Mouse (Mus musculus): Measurements from ENCODE around the gene Sdhaf1. TPM values are rescaled to one million over a fixed set of nuclear protein-coding genes. Genes with fewer than 3 reads are reported as not detected.

Gene Sdhaf1
- total RNA-seq, 2 experiments from 2014 or later = 6.3 to 6.6 TPM

DNA sequence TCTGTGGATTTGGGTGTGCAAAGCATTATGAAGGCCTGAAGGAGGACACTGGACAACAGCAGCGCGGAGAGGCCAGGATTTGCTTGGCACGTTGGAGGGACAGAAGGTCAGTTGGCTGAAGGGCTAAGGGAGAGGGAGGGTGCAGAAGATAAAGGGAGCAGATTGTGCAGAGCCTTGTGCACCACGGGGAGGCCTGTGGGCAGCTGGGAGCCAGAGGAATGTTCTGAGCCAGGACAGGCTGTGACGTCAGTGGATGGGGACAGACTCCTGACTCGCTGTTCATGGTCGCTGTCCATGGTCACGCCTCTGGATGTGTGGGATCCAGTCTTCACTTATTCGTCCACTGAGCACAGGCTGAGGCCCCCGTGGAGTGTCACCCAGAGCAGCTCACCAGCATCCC, 28.6 kb downstream of the Sdhaf1 start:
- peak in 1 of 2 experiments; percentile 53 for DNase-seq (ENCODE audit: low spot score in 2 of 2)

GRCm38 (mm10) chr7:30294296-30294695, 29.4 kb downstream of the Sdhaf1 start:
- no peak for DNase-seq (ENCODE audit: low spot score in 2 of 2)

GRCm38 (mm10) chr7:30293795-30294194, 29.9 kb downstream of the Sdhaf1 start:
- peak in 1 of 2 experiments; percentile 52 for DNase-seq (ENCODE audit: low spot score in 2 of 2)

- DNase-seq (ENCODE audit: low spot score in 2 of 2) = peak; percentile 91 to 95
Measured at GRCm38 (mm10) chr7:30291215-30292131, 32.2 kb downstream of the Sdhaf1 start, which contains the start of gene Clip3. Gene Clip3 (plus strand): TSS chr7:30291728.

DNA sequence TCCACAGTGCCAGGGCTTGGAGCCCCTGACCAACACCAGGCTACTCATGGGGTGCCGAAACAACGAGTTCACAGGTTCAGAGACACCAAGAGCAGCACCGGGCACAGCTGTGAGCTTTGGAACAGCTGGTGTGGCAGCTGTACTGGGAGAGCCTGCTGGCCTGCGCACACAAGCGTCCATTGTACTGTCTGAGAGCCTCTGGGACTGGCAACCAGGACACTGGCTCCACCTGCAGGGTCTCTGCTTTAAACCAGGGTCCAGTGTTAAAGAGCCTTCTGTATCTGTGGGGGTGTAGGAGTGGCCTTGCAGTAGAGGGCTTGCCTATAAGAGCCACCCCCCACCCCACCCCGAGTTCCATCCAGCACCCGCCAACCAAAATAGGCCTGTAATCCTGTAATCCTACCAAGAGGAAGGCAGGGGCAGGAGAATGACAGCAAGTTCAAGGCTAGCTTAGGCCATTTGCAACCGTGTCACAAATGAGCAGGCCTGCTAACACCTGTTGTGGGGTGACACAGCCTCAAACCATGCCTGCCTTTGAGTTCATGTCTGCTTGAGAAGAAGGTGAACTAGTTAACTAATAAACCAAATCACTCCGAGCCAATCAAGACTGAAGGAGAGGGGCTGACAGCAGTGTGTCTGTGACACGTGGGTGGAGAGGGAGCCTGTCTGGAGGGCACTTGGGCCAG, 33.8 kb downstream of the Sdhaf1 start:
- no peak for DNase-seq (ENCODE audit: low spot score in 2 of 2)

GRCm38 (mm10) chr7:30289071-30289713, 34.5 kb downstream of the Sdhaf1 start:
- no peak for DNase-seq (ENCODE audit: low spot score in 2 of 2)

DNA sequence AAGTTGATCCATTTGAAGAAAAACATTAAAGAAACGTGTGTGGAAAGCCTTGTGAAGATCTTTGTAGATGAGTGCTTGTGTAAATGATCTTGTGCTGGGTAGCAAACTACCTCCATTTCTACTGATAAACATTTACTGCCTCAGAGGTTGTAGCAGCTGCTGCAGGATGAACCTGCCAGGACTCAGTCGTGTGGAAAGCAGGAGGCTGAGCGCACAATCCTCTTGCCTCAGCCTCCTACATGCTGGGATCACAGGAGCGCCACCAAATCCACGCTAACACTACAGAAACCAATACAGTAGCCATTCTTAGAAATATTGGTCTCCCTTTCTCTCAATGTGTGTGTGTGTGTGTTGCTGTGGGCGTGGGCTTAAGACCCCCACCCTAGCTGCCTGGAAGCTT, 35.6 kb downstream of the Sdhaf1 start:
- no peak for DNase-seq (ENCODE audit: low spot score in 2 of 2)

GRCm38 (mm10) chr7:30286701-30287410, 36.8 kb downstream of the Sdhaf1 start:
- no peak for DNase-seq (ENCODE audit: low spot score in 2 of 2)

GRCm38 (mm10) chr7:30282740-30283139, 41.0 kb downstream of the Sdhaf1 start:
- DNase-seq (ENCODE audit: low spot score in 2 of 2) = no peak

DNA sequence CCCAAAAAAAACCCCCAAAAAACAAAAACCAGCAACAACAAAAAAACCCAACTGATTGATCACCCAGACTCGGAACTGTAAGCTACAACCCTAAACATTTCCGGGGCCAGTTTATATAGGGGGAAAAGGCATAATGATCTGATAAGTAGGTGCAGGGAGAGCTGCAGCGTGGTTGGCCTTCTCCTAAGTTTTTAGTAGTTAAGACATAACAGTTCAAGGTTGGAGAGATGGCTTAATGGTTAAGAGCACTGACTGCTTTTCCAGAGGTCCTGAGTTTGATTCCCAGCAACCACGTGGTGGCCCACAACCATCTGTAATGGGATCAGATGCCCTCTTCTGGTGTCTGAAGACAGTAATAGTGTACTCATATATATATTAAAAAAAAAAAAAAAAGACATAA, 42.2 kb downstream of the Sdhaf1 start:
- no peak for DNase-seq (ENCODE audit: low spot score in 2 of 2)

- peak; percentile 81 to 90 for DNase-seq (ENCODE audit: low spot score in 2 of 2)
Measured at GRCm38 (mm10) chr7:30280670-30281138, 43.0 kb downstream of the Sdhaf1 start.

DNA sequence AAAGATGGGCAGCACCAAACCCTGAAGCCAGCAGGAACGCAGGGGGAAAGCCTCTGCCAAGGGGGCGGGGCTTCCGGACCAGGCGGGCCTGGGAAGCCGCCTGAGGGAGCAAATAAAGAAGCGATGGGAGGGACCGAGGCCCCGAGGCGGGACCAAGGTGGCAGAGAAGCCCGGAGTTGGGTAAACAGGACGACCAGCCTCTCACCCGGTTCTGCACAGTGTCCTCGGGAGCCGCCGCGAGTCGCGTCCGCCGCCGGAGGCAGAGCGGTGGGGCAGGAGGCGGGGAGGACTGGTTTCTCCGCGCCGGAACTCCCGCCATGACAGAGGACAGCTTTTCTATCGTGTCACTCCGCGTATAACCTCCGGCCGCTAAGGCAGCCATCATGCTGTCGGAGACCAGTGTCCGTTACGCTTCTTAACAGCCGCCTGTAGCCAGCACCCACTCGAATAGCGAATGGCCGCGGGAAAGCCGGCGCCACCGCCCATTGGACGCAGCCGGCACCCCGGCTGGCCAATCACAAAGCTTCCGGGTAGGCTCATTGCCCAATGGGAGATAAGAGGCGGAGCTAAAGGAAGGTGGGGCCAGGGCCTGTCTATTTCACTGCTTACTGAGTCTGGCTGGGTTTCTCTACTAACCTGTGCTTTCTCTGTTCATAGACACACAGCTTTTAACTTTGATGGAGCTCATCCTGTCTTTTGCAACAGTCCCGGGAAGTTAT, 43.6 kb downstream of the Sdhaf1 start, which contains the start of the genes Thap8 and Wdr62:
Gene Thap8, plus strand, starts transcription at position 144 of the 719 bp plus-strand sequence.
Gene Wdr62, minus strand, starts transcription at position 469 of the 719 bp plus-strand sequence.
- peak; percentile 78 to 94 for DNase-seq (ENCODE audit: low spot score in 2 of 2)

GRCm38 (mm10) chr7:30279536-30279935, 44.2 kb downstream of the Sdhaf1 start:
- DNase-seq (ENCODE audit: low spot score in 2 of 2) = no peak

DNA sequence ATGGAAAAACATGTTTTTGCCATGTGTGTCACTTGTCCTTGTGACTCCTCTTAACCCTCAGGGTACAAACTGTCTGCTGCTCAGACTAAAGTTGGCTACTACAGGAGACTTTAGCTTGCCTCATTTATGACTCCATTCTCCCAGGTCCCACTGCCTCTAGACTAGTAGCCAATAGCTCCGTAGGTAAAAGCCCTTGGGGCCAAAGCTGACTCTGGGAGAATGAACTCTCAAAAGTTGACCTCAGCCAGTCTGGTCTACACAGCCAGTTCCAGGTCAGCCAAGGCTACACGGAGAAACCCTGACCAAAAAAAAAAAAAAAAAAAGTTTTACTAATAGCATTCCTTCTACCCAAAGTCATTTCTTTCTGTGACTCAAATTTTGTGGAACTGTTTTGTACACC, 44.8 kb downstream of the Sdhaf1 start:
- no peak for DNase-seq (ENCODE audit: low spot score in 2 of 2)

DNA sequence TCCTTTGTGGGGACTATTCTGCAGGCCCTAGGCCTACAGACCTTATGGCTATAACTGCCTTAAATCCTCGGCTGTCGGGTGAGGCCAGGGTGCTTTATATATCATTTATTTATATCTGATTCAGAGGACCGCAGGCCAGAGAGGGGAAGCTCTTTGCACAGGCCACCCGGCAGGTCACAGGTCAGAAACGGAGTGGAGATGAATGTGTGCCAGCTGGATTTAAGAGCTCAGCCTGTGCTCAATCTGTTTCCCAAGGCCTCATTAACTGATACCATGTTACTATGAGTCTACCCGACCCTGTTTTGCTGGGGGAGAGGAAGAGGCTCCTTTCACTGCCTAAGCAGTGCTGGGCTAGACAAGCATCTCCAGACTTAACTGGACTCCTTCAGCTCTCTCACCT, 49.3 kb downstream of the Sdhaf1 start:
- no peak for DNase-seq (ENCODE audit: low spot score in 2 of 2)

Other genes starting within 250 kb of the Sdhaf1 start
- under 1 TPM in 1 of 2 experiments, not detected in 1; 0.64 TPM for gene Gm26920, start 233.5 kb downstream of the Sdhaf1 start, total RNA-seq (2021)
- gene Zfp566, start 233.4 kb downstream of the Sdhaf1 start, total RNA-seq (2021) = 1 to 10 TPM; 5.9 to 8.7 TPM
- 10 to 100 TPM; 75.7 to 78.3 TPM for gene Zfp260, start 229.1 kb downstream of the Sdhaf1 start, total RNA-seq (2021)
- gene Zfp382, start 202.0 kb downstream of the Sdhaf1 start, total RNA-seq (2021) = 10 to 100 TPM; 29.8 to 34.3 TPM
- 10 to 100 TPM; 48.3 to 53.7 TPM for gene Zfp146, start 154.1 kb downstream of the Sdhaf1 start, total RNA-seq (2021)
- gene Cox7a1, start 139.8 kb downstream of the Sdhaf1 start, total RNA-seq (2021) = 1 to 10 TPM; 3.1 to 4.6 TPM
- 100 to 1,000 TPM; 205 to 227 TPM for gene Capns1, start 125.1 kb downstream of the Sdhaf1 start, total RNA-seq (2021)
- gene Polr2i, start 91.9 kb downstream of the Sdhaf1 start, total RNA-seq (2021) = 10 to 100 TPM; 55.1 to 59.8 TPM
- 100 to 1,000 TPM; 128 to 131 TPM for gene Tbcb, start 91.6 kb downstream of the Sdhaf1 start, total RNA-seq (2021)
- gene Ovol3, start 88.2 kb downstream of the Sdhaf1 start, total RNA-seq (2021) = not detected
- under 1 TPM in 1 of 2 experiments, not detected in 1; 0.33 TPM for gene Thap8, start 43.8 kb downstream of the Sdhaf1 start, total RNA-seq (2021)
- 1 to 10 TPM in 1 of 2 experiments, under 1 TPM in 1; 0.77 to 1.6 TPM for gene Wdr62, start 43.5 kb downstream of the Sdhaf1 start, total RNA-seq (2021)
- gene Clip3, start 32.2 kb downstream of the Sdhaf1 start, total RNA-seq (2021) = 100 to 1,000 TPM; 461 to 466 TPM
- 10 to 100 TPM; 55.2 to 63.0 TPM for gene Alkbh6, start 15.2 kb downstream of the Sdhaf1 start, total RNA-seq (2021)
- 10 to 100 TPM; 10.5 to 10.9 TPM for gene Syne4, start 9.1 kb downstream of the Sdhaf1 start, total RNA-seq (2021)
- under 1 TPM; 0.30 to 0.43 TPM for gene E130208F15Rik, start 2.2 kb downstream of the Sdhaf1 start, total RNA-seq (2021)
- gene Lrfn3, start 38.9 kb upstream of the Sdhaf1 start, total RNA-seq (2021) = 10 to 100 TPM; 29.9 to 32.6 TPM
- gene Tyrobp, start 89.9 kb upstream of the Sdhaf1 start, total RNA-seq (2021) = 10 to 100 TPM; 29.7 to 34.3 TPM
- gene Hcst, start 96.0 kb upstream of the Sdhaf1 start, total RNA-seq (2021) = under 1 TPM in 1 of 2 experiments, not detected in 1; 0.99 TPM
- 1 to 10 TPM; 3.0 to 4.2 TPM for gene Nfkbid, start 97.8 kb upstream of the Sdhaf1 start, total RNA-seq (2021)
- gene Aplp1, start 121.6 kb upstream of the Sdhaf1 start, total RNA-seq (2021) = 1,000 to 10,000 TPM; 1,425 to 1,440 TPM
- gene Kirrel2, start 133.8 kb upstream of the Sdhaf1 start, total RNA-seq (2021) = 10 to 100 TPM; 11.9 to 17.4 TPM
- gene Nphs1, start 134.4 kb upstream of the Sdhaf1 start, total RNA-seq (2021) = 1 to 10 TPM in 1 of 2 experiments, under 1 TPM in 1; 0.96 to 1.8 TPM
- gene Prodh2, start 169.7 kb upstream of the Sdhaf1 start, total RNA-seq (2021) = not detected
- gene Arhgap33, start 211.2 kb upstream of the Sdhaf1 start, total RNA-seq (2021) = 100 to 1,000 TPM in 1 of 2 experiments, 10 to 100 TPM in 1; 97.4 to 108 TPM
- gene Hspb6, start 228.3 kb upstream of the Sdhaf1 start, total RNA-seq (2021) = 1 to 10 TPM; 2.6 to 2.9 TPM
- gene Proser3, start 228.4 kb upstream of the Sdhaf1 start, total RNA-seq (2021) = 1 to 10 TPM; 4.4 to 5.2 TPM
- 10 to 100 TPM; 40.8 to 43.2 TPM for gene Lin37, start 235.9 kb upstream of the Sdhaf1 start, total RNA-seq (2021)
- 10 to 100 TPM; 74.6 to 75.2 TPM for gene U2af1l4, start 239.4 kb upstream of the Sdhaf1 start, total RNA-seq (2021)
- 1 to 10 TPM; 9.1 to 9.2 TPM for gene Gm49396, start 239.4 kb upstream of the Sdhaf1 start, total RNA-seq (2021)
- 10 to 100 TPM; 89.3 to 91.7 TPM for gene Psenen, start 239.7 kb upstream of the Sdhaf1 start, total RNA-seq (2021)
- gene Igflr1, start 241.5 kb upstream of the Sdhaf1 start, total RNA-seq (2021) = 1 to 10 TPM; 4.9 to 6.4 TPM

Data from layer of hippocampus, adult 18-20 months (tissue).